Mouse (Mus musculus) c-Kit-positive CD71-positive TER-119-negative erythroid progenitor cells, embryonic 14.5 days (primary cell): ENCODE data around the gene Gpr149.

Experiments used
- DNase-seq: peaks from one replicate; pipeline ENCODE4 v3.0.0-alpha.2; 2013; ENCODE audit warnings: low read depth

The Gpr149 gene

GRCm38 (mm10) chr3:62604973-62605372, at the start of gene Gpr149:
TSS of gene Gpr149 (minus strand) at chr3:62605140.
- DNase-seq, result no peak

GRCm38 (mm10) chr3:62650551-62650950, 45.6 kb upstream of the Gpr149 start:
- DNase-seq, result no peak

DNA sequence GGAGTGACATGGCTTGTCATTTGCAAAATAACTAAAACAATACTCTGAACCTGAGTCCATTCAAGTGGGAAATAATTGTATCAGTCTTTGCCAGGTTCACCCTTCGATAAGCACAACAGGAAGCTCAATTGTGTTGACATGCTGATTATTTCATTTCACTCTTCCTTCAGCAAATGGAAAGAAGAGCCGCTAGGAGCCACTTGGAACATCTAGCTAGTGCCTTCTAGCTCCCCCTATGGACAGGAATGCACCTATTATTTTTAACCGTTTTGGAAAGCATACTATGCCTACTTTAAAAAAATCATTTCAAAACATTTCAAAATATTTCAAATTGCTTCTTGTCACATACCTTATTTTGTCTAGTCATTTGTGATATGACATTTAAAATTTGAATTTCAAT, 5.9 kb upstream of the Gpr149 start:
- DNase-seq, result no peak

DNA sequence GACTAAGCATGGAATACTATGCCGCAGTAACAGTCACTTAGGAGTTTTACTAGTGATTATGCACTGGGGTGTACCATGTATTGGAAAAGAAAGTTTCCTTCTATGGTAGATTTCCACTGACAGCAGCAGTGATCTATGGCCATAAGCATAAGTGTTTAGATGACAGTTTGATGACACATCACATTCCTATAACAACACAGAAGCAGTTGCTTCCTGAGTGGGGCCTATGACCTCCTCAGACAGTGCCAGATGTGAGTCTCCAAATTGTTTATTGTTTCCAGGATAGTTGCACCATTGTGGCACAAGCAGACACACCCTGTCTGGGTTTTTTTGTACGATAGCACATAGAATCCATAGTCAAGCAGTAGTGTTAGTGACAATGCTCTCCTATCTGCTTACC, 991 bp upstream of the Gpr149 start:
- no peak for DNase-seq

DNA sequence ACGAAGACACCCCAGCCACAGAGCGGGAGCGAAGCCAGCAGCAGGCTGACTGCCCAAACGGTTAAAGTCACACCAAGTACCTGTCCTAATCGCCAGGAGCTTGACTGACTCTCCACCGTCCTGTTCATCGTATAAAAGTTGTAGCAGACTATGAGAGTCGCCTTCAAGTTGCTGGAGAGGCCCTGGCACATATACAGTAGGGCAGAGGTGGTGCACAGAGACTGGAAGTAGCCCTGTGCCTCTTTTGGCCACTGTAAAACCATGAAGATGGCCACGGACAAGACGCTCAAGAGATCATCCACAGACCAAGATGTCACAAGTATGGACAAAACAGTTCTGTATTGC, 921 bp downstream of the Gpr149 start:
- no peak for DNase-seq

- DNase-seq, result no peak
Measured at GRCm38 (mm10) chr3:62603231-62604046, 1.5 kb downstream of the Gpr149 start.

GRCm38 (mm10) chr3:62602466-62602865, 2.5 kb downstream of the Gpr149 start:
- DNase-seq, result no peak

GRCm38 (mm10) chr3:62594842-62595241, 10.1 kb downstream of the Gpr149 start:
- DNase-seq, result peak; percentile 5

DNA sequence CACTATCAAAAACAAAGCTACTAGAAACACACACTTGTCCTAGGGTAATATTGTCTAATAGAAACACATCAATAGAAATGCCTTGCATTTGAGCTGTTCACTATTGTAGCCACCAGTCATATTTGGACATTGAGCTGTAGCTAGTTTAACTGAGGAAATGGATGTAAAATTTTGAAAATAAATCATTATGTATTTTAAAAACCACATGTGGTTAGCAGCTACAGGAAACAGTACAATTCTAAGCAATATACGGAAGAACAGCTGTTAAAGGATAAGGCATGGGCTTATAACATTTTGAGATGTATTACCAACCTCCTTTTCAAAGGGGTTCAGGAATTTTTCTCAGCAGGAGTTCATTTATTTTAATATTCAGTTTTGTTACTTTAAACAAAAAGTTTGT, 19.9 kb downstream of the Gpr149 start:
- DNase-seq, result no peak

- DNase-seq, result no peak
Measured at GRCm38 (mm10) chr3:62527593-62527992, 77.3 kb downstream of the Gpr149 start.

GRCm38 (mm10) chr3:62527160-62527559, 77.8 kb downstream of the Gpr149 start:
- DNase-seq, result no peak

DNA sequence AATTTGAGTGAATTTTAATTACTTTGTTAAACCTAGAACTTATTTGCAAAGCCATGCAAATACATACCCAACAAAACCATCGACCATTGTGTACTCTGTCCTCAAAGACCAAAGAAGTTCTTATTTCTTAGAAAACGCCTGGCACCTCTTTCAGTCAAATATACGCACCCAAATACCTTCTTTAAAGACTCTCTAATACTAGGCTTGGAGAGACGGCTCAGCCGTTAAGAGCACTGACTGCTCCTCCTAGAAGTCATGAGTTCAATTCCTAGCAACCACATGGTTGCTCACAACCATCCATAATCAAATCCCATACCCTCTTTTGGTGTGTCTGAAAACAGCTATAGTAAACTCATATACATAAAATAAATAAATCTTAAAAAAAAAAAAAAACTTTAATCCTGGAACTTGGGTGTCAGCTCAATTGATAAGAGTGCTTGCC, 97.7 kb downstream of the Gpr149 start:
- DNase-seq, result no peak

- DNase-seq, result peak; percentile 86
Measured at GRCm38 (mm10) chr3:62506488-62507205, 98.3 kb downstream of the Gpr149 start, which contains the start of gene Dhx36. TSS of gene Dhx36 (minus strand) at chr3:62507004.

DNA sequence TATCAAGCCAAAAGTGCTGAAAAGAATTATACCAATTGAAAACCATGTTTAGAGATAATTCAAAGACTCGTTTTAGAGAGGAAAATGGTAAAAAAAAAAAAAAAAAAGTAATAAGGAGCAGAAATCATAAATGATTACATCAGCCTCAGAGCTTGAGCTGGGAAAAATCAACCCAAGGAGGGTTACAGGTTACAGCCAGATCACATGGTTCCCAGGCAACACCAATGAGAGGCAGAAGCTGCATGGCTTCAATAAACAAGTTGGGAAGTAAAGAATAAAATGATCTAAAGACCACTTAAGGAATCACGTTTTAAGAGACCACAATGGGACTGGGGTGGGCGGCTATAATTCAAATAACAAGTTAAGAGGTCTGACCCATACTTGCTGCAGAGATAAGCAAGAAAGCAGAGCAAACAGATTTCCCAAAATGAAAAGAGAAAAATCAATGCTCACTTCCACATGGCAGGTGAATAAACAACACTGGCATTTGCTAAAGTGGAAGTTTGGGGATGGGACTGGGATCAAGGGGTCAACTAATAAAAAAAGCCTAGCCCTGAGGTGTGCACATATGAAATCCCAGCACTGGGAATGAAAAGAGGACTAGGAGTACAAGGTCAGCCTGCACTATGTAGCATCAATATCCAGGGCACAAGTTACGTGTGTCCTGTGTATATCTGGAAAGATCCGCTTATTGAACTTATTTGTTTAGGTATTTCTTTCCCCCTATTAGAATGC, 99.6 kb downstream of the Gpr149 start:
- no peak for DNase-seq

DNA sequence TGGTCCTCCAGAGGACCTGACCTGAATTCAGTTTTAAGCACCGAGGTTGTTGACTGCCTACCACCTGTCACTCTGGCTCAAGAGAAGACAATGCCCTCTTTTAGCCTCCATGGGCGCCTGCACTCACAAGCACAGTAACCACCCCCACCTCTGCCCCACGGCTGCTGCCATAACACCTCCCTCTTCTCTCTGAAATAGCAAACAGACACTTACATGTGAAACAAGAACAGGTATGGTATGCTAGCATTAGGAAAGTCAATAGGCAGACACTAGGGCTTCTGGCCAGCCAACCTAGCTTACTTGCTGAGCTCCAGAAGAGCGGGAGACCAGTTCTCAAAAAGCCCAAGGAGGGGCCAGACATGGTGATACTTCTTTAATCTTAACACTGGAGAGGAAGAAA, 105.6 kb downstream of the Gpr149 start:
- DNase-seq, result no peak

GRCm38 (mm10) chr3:62492568-62492967, 112.4 kb downstream of the Gpr149 start:
- DNase-seq, result no peak

DNA sequence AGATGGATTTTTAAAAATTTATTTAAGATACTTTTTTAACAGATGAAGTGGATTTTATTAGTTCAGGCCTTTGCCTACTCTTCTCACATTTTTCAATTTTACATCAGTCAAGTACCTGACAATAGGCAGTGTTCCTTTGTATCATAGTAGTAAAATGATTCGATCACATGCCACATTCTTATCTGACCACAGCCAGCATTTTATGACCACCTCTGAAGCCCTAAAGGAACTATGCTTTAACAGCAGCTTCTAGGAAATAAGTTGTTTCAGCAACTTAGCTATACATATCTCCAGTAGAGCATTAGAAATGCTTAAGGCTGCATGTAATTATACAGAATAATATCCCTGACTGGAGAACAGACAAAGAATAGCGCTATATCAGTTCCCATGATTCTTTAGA, 120.6 kb downstream of the Gpr149 start:
- no peak for DNase-seq
